Mouse (Mus musculus) frontal cortex, postnatal 14 days (tissue): ENCODE results near the gene Lcn10.
"Not testable (repeated sequence)": the region's sequence is repeated elsewhere in the genome, so short reads cannot be mapped to it uniquely, and the experiment has no call there.

Source experiments
- DNase-seq, 2 experiments: peaks; one replicate each; pipeline ENCODE4 v3.0.0; 2022; ENCODE audit warnings: low spot score in 2 of 2

The Lcn10 gene

DNA sequence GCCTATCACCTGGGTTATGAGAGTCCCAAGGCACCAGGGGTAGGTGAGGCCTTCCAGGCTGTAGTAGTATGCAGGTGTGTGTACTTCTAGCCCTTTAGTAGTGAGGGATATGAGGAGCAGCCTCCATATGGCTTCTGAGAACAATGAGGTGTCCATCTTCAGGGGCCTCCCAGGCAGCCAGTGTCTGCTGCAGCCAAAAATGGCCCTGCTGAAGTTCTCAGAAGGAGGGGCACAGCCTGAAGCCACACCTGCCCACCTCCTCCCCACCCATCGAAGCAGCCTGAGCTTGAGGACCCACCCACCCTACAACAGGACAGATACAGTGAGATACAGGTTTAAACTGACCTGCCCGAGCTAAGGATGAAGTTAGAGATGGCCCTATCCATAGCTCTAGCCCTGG, at the start of gene Lcn10:
Gene Lcn10 (plus strand): TSS at position 301 of the 400 bp plus-strand sequence.
- DNase-seq = no peak

- no peak for DNase-seq
Measured at GRCm38 (mm10) chr2:25633616-25634015, 48.9 kb upstream of the Lcn10 start.

DNA sequence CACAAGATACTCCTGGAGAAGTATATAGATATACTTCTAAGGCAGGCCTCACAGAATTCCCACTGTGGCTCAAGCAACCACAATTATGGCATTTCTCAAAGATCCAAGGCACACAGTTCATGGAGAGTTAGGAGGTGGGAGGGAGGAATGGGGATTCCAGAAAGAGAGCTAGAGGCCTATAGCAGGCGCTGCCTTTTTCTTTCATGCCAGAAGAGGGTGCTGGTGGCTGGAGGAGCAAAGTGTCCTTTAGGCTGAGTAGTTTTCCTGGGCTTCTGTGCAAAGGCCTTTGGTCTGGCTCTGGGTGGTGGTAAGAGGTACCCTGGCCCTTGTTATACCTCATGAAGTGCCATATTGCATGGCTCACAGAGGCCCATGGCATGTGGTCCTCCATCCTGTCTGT, 48.5 kb upstream of the Lcn10 start:
- DNase-seq = no peak

DNA sequence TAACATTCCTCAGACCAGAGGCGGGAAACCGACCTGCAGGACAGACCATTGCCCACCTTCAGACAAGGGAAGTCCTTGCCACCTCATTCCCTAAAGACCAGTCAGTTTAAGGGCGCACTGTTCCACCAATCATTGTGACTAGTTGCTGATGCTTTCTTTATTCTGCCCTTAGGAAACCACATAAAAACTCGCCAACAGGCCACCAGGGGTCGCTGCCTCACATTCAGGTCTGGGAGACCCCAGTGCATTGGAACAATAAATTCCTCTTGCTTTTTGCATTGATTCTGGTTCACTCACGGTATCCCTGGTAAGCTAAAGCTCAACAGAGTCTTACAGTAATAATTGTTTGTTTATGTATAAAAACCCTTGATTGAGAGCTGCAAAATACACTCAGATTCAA, 42.6 kb upstream of the Lcn10 start:
- DNase-seq = peak in 1 of 2 experiments; percentile 43

DNA sequence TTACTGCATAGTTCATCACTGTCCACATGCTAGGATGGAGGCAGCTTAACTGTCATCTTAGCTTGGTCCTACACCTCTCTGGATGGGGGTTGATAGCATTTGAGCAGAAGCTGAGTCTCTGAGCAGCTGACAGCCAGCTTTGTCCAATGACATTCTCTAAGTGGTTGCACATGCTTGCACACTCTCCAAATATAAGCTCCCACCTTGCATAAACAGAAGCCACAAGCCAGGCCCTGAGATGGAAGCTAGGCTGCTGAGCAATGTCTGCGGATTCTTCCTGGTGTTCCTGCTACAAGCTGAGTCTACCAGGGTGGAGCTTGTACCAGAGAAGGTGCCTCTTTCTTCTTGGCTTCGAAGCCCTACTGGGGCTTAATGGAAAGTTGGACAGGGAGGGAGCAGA, 29.6 kb upstream of the Lcn10 start, which contains the start of gene Lcn8:
Gene Lcn8 (plus strand): TSS at position 219 of the 400 bp plus-strand sequence.
- DNase-seq = no peak

DNA sequence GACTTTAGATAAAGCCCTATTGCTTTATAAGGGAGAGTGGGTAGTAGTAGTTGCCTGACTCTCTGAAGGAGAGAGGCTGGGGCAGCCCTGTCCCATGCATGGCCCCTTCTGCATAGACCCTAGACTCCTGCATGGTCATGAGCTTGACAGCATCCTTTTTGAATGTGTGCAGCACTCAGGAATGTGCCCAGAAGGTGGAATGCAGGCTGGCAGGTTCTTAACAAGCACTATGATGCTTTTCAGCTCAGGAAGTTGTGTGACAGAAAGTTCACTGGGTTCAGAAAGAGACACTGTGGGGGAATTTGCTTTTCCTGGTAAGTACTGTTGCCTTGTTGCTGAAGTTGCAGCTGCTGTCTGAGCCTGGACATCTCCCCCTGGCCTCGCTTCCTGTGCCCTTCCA, 28.0 kb upstream of the Lcn10 start:
- DNase-seq = no peak

DNA sequence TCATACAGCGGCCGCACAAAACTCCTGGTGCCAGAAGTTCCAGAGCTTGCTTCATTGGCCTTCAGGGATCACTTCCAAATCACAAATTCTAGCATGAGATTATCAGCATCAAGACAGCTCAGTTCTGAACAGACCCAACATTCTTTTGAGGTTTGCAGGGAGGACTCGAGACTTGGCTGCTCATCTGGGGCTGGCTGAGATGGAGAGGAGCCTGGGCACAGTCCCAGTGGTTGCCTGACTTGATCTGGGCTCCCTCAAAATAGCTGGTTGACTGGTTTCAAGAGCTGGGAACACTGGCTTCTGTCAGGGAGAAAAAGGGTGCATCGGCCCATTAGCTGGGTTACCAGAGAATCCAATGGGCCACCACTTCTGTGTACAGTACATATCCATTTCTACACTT, 25.8 kb upstream of the Lcn10 start:
- no peak for DNase-seq

GRCm38 (mm10) chr2:25657246-25657645, 25.3 kb upstream of the Lcn10 start:
- DNase-seq = no peak

GRCm38 (mm10) chr2:25657652-25658051, 24.9 kb upstream of the Lcn10 start, which contains the start of gene Lcn5:
Gene Lcn5, plus strand, starts transcription at chr2:25657952.
- DNase-seq = no peak

DNA sequence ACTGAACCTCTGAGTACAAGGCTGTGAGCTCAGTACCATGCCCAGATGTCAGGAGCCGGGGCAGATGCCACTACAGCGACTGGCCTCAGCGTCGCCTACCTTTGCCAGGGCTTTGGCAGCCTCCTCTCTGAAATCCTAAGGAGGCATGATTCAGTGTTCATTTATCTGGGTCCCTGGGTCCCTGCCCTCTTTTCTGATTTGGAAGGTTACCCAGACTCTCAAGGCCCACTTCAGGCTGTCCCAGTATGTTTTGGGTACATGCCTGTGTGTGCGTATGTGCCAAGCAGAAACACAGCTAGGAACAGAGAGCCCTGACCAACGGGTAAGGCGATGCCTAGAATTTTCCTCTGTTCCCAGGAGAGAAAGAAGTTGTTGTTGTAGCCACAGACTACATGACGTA, 22.2 kb upstream of the Lcn10 start:
- DNase-seq = no peak

- DNase-seq = no peak
Measured at GRCm38 (mm10) chr2:25661245-25661970, 21.1 kb upstream of the Lcn10 start.

DNA sequence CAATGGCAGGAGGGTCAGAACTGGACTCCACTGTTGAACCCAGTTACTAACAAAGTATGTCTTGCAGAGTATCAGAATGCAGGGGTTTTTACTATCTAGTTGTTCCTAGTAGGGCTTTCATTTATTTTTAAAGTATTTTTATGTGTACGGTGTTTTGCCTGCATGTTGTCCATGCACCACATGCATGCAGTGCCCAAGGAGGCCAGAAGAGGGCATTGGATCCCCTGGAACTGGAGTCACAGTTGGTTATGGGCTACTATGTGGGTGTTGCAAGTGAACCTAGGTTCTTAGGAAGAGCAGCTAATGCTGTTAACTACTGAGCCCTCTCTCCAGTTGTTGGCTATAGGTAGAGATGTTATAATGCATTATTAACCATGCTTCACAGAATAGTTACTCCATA, 19.0 kb upstream of the Lcn10 start:
- DNase-seq = peak in 1 of 2 experiments; percentile 43

DNA sequence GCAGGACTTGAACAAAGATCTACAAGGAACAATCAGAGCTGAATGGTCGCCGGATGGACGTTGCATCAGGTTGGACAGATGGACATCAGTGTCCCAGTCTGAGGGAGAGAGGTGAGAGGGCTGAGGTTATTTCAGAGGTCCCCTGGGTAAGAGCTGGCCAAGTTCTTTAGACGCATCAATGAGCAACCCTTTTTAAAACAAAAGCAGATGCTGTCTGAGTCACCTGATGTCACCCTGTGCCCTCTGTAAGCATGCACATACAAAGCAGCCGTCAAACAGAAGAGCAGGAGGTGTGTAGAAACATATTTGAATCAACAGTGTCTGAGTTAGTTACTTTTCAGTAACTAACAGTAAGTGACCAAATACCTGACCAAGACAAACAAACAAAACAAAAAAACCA, 18.4 kb upstream of the Lcn10 start:
- DNase-seq = no peak

- DNase-seq = no peak
Measured at GRCm38 (mm10) chr2:25666516-25666915, 16.0 kb upstream of the Lcn10 start.

- DNase-seq = no peak
Measured at GRCm38 (mm10) chr2:25676486-25676885, 6.0 kb upstream of the Lcn10 start, which contains the start of gene Lcn6. Gene Lcn6, plus strand, starts transcription at chr2:25676786.

GRCm38 (mm10) chr2:25679559-25679958, 3.0 kb upstream of the Lcn10 start:
- DNase-seq = no peak

GRCm38 (mm10) chr2:25686941-25687340, 4.4 kb downstream of the Lcn10 start:
- no peak for DNase-seq

- peak in 1 of 2 experiments; percentile 31 for DNase-seq
Measured at GRCm38 (mm10) chr2:25694605-25695004, 12.1 kb downstream of the Lcn10 start.

DNA sequence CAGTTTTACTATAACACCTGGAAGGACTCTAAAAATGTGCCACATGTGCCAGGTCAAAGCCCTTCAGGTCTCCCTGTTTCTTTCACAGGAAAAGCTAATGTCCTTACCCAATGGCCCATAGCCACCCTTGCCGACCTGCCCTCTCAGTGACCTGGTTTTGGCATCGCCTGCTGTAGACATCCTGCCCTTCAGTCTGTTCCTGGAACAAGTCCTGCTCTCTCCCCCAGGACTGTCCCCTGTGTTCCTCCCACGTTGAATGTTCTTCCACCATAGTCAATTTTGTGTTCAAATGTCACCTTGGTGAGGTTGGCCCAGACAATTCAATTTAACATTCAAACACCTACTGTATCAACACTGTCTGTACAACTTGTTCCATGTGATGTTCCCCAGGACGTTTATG, 14.4 kb downstream of the Lcn10 start:
- no peak for DNase-seq

- no peak for DNase-seq
Measured at GRCm38 (mm10) chr2:25698696-25699095, 16.2 kb downstream of the Lcn10 start.

DNA sequence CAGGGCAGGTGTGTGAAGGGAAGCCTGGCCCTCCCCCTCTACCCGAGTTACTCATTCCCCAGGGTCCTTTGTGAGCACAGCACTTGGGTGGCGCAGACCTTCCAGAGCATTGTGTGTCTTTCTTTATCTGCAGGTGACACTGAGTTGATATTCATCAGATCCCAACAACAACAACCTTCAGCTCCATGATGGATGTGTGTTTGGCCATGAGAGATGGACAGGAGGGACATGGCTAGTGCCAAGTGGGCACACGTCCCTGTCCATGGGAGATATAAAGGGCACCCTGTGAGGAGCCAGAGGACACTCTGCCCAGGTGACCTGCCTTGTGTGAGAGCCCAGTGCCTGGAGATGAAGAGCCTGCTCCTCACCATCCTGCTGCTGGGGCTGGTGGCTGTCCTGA, 17.2 kb downstream of the Lcn10 start, which contains the start of gene Obp2a:
Gene Obp2a (plus strand): TSS at position 301 of the 400 bp plus-strand sequence.
- not testable (repeated sequence) for DNase-seq

- DNase-seq = no peak
Measured at GRCm38 (mm10) chr2:25701001-25701400, 18.5 kb downstream of the Lcn10 start.

GRCm38 (mm10) chr2:25703706-25704105, 21.2 kb downstream of the Lcn10 start:
- DNase-seq = no peak
